Mouse (Mus musculus) cerebellum, adult 2 months (tissue): ENCODE results near the gene Ccdc102a. TPM values are rescaled to one million over a fixed set of nuclear protein-coding genes. Genes with fewer than 3 reads are reported as not detected.

ENCODE experiments used
- DNase-seq, 2 experiments: peaks; one replicate each; pipeline ENCODE4 v3.0.0; 2021
- H3K27ac ChIP-seq: fragments of 200-500 bp; 2 replicates; pipeline ENCODE4 v1.5.1; 2012; ENCODE audit warnings: low read length, control low read depth, inconsistent platforms; ENCODE audit not compliant: insufficient read depth
- H3K27me3 ChIP-seq: fragments of 200-500 bp; 2 replicates; pipeline ENCODE4 v1.6.1; 2012; ENCODE audit warnings: inconsistent platforms, mild to moderate bottlenecking, low read length, moderate library complexity; ENCODE audit not compliant: control insufficient read depth, insufficient read depth
- H3K4me1 ChIP-seq: fragments of 200-500 bp; 2 replicates; pipeline ENCODE4 v1.6.1; 2011; ENCODE audit warnings: low read length; ENCODE audit not compliant: control insufficient read depth, insufficient read depth
- H3K4me3 ChIP-seq: fragments of 200-500 bp; replicated peaks from 2 replicates; pipeline ENCODE3; 2011; ENCODE audit warnings: mild to moderate bottlenecking, low read depth, low read length, control low read depth; ENCODE audit not compliant: insufficient read depth
- CTCF ChIP-seq: fragments of 200-500 bp; IDR thresholded peaks from 2 replicates; pipeline ENCODE4 v1.5.1; 2011; ENCODE audit warnings: low read depth, mild to moderate bottlenecking, control low read depth, low read length, moderate library complexity, borderline replicate concordance; ENCODE audit not compliant: insufficient read depth
- POLR2A ChIP-seq: fragments of 200-500 bp; IDR thresholded peaks from 2 replicates; pipeline ENCODE4 v1.6.1; 2011; ENCODE audit warnings: low read length, control low read depth, borderline replicate concordance; ENCODE audit not compliant: insufficient read depth
- WGBS: fragments of 180-500 bp; shearing (Covaris S2); methylation state at CpG from one replicate; pipeline ENCODE4 v1.1.7; 2018; 5-methylcytosine and 5-hydroxymethylcytosine counted together
- polyA plus RNA-seq: library from polyadenylated mRNA; depleted of rRNA; stranded (reverse); fragments of >200 nt; gene quantifications from 2 replicates; pipeline ENCODE4 v1.2.3, GENCODE M21; 2012

Ccdc102a gene
- polyA plus RNA-seq, 1 experiment: 3.0 TPM

DNA sequence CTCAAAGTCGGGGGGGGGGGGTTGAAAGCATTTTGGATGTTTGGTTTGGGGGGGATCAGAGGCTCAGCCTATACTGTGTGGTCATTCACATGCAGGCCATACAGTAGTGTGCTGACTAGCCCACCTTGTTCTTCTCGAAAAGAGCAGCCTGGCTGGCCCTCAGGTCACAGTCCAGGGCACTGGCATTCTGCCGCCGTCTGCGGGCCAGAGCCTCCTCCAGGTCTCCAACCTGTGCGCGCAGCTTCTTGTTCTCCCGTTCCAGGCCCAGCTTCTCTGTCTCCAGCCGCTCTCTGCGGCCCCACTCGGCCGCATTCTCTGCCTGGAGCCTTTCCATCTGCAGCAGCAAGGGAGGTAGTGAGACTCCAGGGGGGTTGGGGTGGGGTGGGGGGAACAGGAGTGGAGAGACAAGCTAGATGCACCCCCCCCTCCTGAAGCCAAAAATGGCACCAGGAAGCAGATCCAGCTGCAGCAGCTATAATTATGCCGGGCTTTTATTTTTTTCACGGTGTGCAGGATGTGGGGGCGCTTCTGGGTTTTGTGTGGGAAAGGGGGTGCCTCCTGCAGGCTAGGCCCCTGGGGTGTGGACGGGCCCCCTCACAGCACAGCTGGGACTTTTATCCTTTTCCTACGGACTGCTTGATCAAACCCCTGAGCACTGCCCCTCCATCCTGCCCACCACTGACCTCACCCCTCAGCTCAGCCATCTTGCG lies 10.2 kb downstream of the Ccdc102a start:
- WGBS: 77% methylated on average over 18 of the region's 18 CpGs
- no peak for DNase-seq

GRCm38 (mm10) chr8:94904450-94905175 lies 13.3 kb downstream of the Ccdc102a start:
- Histone ChIP-seq H3K4me1 (no peaks in the 10 kb centered on the region), H3K4me3 (no peak overlapping the region), H3K27me3 (no peaks in the 10 kb centered on the region), H3K27ac (no peak overlapping the region)
- 47% methylated on average over 12 of the region's 12 CpGs for WGBS
- TF ChIP-seq CTCF: no peak
- no peak for TF ChIP-seq POLR2A
- peak; percentile 30 to 38 for DNase-seq

More for the DNA sequence above, 10.2 kb downstream of the Ccdc102a start:
- no peak overlapping the region for H3K4me3 ChIP-seq
- no peaks in the 10 kb centered on the region for H3K27me3 ChIP-seq
- H3K4me1 ChIP-seq: no peaks in the 10 kb centered on the region
- no peak for TF ChIP-seq CTCF
- no peak for TF ChIP-seq POLR2A
- H3K27ac ChIP-seq: no peak overlapping the region

GRCm38 (mm10) chr8:94903709-94904108 lies 14.2 kb downstream of the Ccdc102a start:
- Histone ChIP-seq H3K27me3 (no peaks in the 10 kb centered on the region), H3K27ac (no peak overlapping the region), H3K4me1 (no peaks in the 10 kb centered on the region), H3K4me3 (no peak overlapping the region)
- DNase-seq: no peak
- TF ChIP-seq CTCF: no peak
- TF ChIP-seq POLR2A: no peak
- 49% methylated on average over 12 of the region's 12 CpGs for whole genome bisulfite sequencing

DNA sequence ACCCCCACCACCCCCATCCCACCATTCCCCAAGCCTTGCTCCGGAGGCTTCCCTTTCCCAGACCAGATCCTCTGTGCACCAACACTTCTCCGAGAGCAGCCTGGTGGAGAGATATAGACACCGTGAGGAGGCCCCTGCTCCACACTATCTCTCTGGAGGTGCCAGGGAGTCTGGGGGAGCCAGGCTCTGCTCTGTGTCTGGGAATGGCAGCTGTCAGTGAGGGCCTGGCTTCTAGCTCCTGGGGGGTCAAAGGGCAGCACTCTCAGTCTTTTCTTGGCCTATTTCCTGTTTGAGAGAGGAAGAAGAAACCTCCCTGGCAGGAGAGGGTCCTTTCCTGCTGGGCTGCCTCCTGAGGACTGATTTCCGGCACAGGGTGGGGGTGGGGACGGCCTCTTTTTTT lies 16.9 kb downstream of the Ccdc102a start:
- no peaks in the 10 kb centered on the region for H3K4me1 ChIP-seq
- no peak overlapping the region for H3K27ac ChIP-seq
- no peak for DNase-seq
- 22% methylated on average over 5 of the region's 5 CpGs for WGBS
- no peaks in the 10 kb centered on the region for H3K27me3 ChIP-seq
- no peak overlapping the region for H3K4me3 ChIP-seq
- TF ChIP-seq POLR2A: no peak
- no peak for TF ChIP-seq CTCF

GRCm38 (mm10) chr8:94900617-94901016 lies 17.3 kb downstream of the Ccdc102a start:
- Histone ChIP-seq H3K27ac (no peak overlapping the region), H3K4me3 (no peak overlapping the region), H3K4me1 (no peaks in the 10 kb centered on the region), H3K27me3 (no peaks in the 10 kb centered on the region)
- no peak for DNase-seq
- 17% methylated on average over 6 of the region's 6 CpGs for WGBS
- TF ChIP-seq POLR2A (no peak), CTCF (no peak)

- Histone ChIP-seq H3K27me3 (no peaks in the 10 kb centered on the region), H3K4me1 (no peaks in the 10 kb centered on the region), H3K27ac (no peak overlapping the region), H3K4me3 (no peak overlapping the region)
- WGBS: 28% methylated on average over 11 of the region's 11 CpGs
- no peak for TF ChIP-seq POLR2A
- no peak for TF ChIP-seq CTCF
- DNase-seq: no peak
These were observed 18.6 kb downstream of the Ccdc102a start for GRCm38 (mm10) chr8:94899262-94899661.

GRCm38 (mm10) chr8:94892917-94893316 lies 25.0 kb downstream of the Ccdc102a start:
- no peak overlapping the region for H3K4me3 ChIP-seq
- DNase-seq: no peak
- TF ChIP-seq CTCF (no peak), POLR2A (no peak)
- no peak overlapping the region for H3K27ac ChIP-seq
- no peaks in the 10 kb centered on the region for H3K27me3 ChIP-seq
- H3K4me1 ChIP-seq: no peaks in the 10 kb centered on the region
- WGBS: 40% methylated on average over 2 of the region's 2 CpGs
